Mouse (Mus musculus): ENCODE results near the gene Nr1h2. TPM values are rescaled to one million over a fixed set of nuclear protein-coding genes. Genes with fewer than 3 reads are reported as not detected.

Nr1h2 gene
- polyA plus RNA-seq (2012; rRNA removed) = 174 and 295 TPM in 2 replicates

- Histone ChIP-seq H3K27me3 (ENCODE audit: control insufficient read depth, insufficient read depth, low read length) (no peaks in the 10 kb centered on the region), H3K36me3 (ENCODE audit: control insufficient read depth, insufficient read depth, low read length) (peaks cover 34% of the 10 kb centered on the region), H3K27ac (ENCODE audit: insufficient read depth, low read depth, low read length) (peak within 1 kb of the TSS; percentile 100), H3K4me1 (ENCODE audit: control insufficient read depth, insufficient read depth, insufficient read length, low read length) (peaks cover 12% of the 10 kb centered on the region; the same call in 1 of the 2 replicates), H3K4me3 (ENCODE audit: low read depth, low read length) (peak within 1 kb of the TSS; percentile 99)
- under 1% methylated on average over 22 of the region's 22 CpGs for whole genome bisulfite sequencing
- TF ChIP-seq CTCF (IDR thresholded peaks at IDR 0.05; ENCODE audit: extremely low read depth, insufficient read length, insufficient replicate concordance, low read depth, low read length) = peak; percentile 8; the same call in 1 of the 2 replicates
- TF ChIP-seq POLR2A (IDR thresholded peaks at IDR 0.05; ENCODE audit: low read depth, low read length) = peak; percentile 61
Measured at GRCm38 (mm10) chr7:44553826-44554225, at the start of gene Nr1h2. TSS of gene Nr1h2 (minus strand) at chr7:44553951.

- Histone ChIP-seq H3K36me3 (ENCODE audit: control insufficient read depth, insufficient read depth, low read length) (peaks cover 34% of the 10 kb centered on the region), H3K27ac (ENCODE audit: insufficient read depth, low read depth, low read length) (no peak overlapping the region), H3K4me1 (ENCODE audit: control insufficient read depth, insufficient read depth, insufficient read length, low read length) (no peaks in the 10 kb centered on the region; the same call in none of the 2 replicates), H3K27me3 (ENCODE audit: control insufficient read depth, insufficient read depth, low read length) (peaks cover 14% of the 10 kb centered on the region), H3K4me3 (ENCODE audit: low read depth, low read length) (no peak overlapping the region)
- 8% methylated on average over 20 of the region's 20 CpGs for WGBS
- no peak for TF ChIP-seq POLR2A (IDR thresholded peaks at IDR 0.05; ENCODE audit: low read depth, low read length)
- no peak for TF ChIP-seq CTCF (IDR thresholded peaks at IDR 0.05; ENCODE audit: extremely low read depth, insufficient read length, insufficient replicate concordance, low read depth, low read length)
Measured at GRCm38 (mm10) chr7:44603186-44603855, 49.6 kb upstream of the Nr1h2 start.

- Histone ChIP-seq H3K4me3 (ENCODE audit: low read depth, low read length) (no peak overlapping the region), H3K4me1 (ENCODE audit: control insufficient read depth, insufficient read depth, insufficient read length, low read length) (no peaks in the 10 kb centered on the region; the same call in none of the 2 replicates), H3K27ac (ENCODE audit: insufficient read depth, low read depth, low read length) (no peak overlapping the region), H3K36me3 (ENCODE audit: control insufficient read depth, insufficient read depth, low read length) (peaks cover 25% of the 10 kb centered on the region), H3K27me3 (ENCODE audit: control insufficient read depth, insufficient read depth, low read length) (peaks cover 14% of the 10 kb centered on the region)
- 12% methylated on average over 11 of the region's 11 CpGs for WGBS
- TF ChIP-seq CTCF (IDR thresholded peaks at IDR 0.05; ENCODE audit: extremely low read depth, insufficient read length, insufficient replicate concordance, low read depth, low read length) (no peak), POLR2A (IDR thresholded peaks at IDR 0.05; ENCODE audit: low read depth, low read length) (no peak)
Measured at GRCm38 (mm10) chr7:44602443-44602842, 48.7 kb upstream of the Nr1h2 start.

- Histone ChIP-seq H3K36me3 (ENCODE audit: control insufficient read depth, insufficient read depth, low read length) (peaks cover 17% of the 10 kb centered on the region), H3K27ac (ENCODE audit: insufficient read depth, low read depth, low read length) (no peak overlapping the region), H3K27me3 (ENCODE audit: control insufficient read depth, insufficient read depth, low read length) (peaks cover 14% of the 10 kb centered on the region), H3K4me1 (ENCODE audit: control insufficient read depth, insufficient read depth, insufficient read length, low read length) (no peaks in the 10 kb centered on the region; the same call in none of the 2 replicates), H3K4me3 (ENCODE audit: low read depth, low read length) (no peak overlapping the region)
- 18% methylated on average over 18 of the region's 19 CpGs for WGBS
- TF ChIP-seq CTCF (IDR thresholded peaks at IDR 0.05; ENCODE audit: extremely low read depth, insufficient read length, insufficient replicate concordance, low read depth, low read length) (no peak), POLR2A (IDR thresholded peaks at IDR 0.05; ENCODE audit: low read depth, low read length) (no peak)
Measured at GRCm38 (mm10) chr7:44601646-44602045, 47.9 kb upstream of the Nr1h2 start.

DNA sequence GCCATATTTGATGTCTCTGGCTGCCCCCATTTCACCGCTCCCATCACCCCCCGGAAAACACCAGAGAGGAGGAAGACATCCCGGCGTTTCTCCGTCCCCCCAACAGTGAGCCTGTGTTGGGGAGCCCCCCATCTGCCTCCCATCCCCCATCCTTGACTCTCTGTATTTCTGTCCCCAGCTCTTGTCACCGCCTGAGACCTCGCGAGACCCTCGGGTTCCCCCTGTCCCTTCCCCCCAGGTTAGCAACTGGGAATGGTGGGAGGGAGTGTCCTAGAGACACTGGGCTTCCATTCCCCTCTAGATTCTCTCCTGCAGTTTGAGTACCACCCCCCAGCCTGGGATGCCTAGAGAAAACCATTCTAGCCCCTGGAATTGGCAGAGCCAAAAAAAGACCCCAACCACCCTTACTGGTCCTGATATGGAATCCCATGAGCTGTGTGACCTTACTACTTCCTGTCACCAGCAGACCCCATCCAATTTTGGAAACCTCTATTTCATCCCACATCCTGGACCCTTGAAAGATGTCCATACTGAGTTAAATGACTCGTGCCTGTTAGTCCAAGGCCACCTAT, 47.0 kb upstream of the Nr1h2 start:
- Histone ChIP-seq H3K27me3 (ENCODE audit: control insufficient read depth, insufficient read depth, low read length) (peaks cover 14% of the 10 kb centered on the region), H3K4me3 (ENCODE audit: low read depth, low read length) (no peak overlapping the region), H3K4me1 (ENCODE audit: control insufficient read depth, insufficient read depth, insufficient read length, low read length) (no peaks in the 10 kb centered on the region), H3K27ac (ENCODE audit: insufficient read depth, low read depth, low read length) (no peak overlapping the region), H3K36me3 (ENCODE audit: control insufficient read depth, insufficient read depth, low read length) (peaks cover 11% of the 10 kb centered on the region)
- TF ChIP-seq CTCF (IDR thresholded peaks at IDR 0.05; ENCODE audit: extremely low read depth, insufficient read length, insufficient replicate concordance, low read depth, low read length) (no peak), POLR2A (IDR thresholded peaks at IDR 0.05; ENCODE audit: low read depth, low read length) (no peak)
- 77% methylated on average over 10 of the region's 10 CpGs for WGBS

DNA sequence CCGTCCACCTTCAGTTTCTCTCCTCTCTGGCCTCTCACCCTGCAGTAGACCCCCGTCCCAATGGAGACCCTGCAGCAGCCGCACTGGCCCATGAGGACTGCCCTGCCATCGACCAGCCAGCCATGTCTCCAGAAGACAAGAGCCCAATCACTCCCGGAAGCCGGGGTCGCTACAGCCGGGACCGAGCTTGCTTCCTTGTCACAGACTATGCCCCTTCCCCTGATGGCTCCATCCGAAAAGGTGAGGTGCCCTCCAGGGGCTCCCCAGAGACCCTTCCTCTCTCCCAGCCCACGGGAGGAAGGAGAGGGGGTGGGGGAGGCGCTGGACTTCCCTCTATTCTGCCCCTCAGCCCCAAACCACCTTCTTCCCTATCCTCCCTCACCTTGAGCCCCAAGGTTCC, 44.6 kb upstream of the Nr1h2 start:
- WGBS = 74% methylated on average over 12 of the region's 12 CpGs
- no peak for TF ChIP-seq CTCF (IDR thresholded peaks at IDR 0.05; ENCODE audit: extremely low read depth, insufficient read length, insufficient replicate concordance, low read depth, low read length)
- no peak for TF ChIP-seq POLR2A (IDR thresholded peaks at IDR 0.05; ENCODE audit: low read depth, low read length)
- Histone ChIP-seq H3K4me1 (ENCODE audit: control insufficient read depth, insufficient read depth, insufficient read length, low read length) (peaks cover 5% of the 10 kb centered on the region), H3K27me3 (ENCODE audit: control insufficient read depth, insufficient read depth, low read length) (peaks cover 11% of the 10 kb centered on the region), H3K27ac (ENCODE audit: insufficient read depth, low read depth, low read length) (no peak overlapping the region), H3K4me3 (ENCODE audit: low read depth, low read length) (no peak overlapping the region), H3K36me3 (ENCODE audit: control insufficient read depth, insufficient read depth, low read length) (no peaks in the 10 kb centered on the region)

DNA sequence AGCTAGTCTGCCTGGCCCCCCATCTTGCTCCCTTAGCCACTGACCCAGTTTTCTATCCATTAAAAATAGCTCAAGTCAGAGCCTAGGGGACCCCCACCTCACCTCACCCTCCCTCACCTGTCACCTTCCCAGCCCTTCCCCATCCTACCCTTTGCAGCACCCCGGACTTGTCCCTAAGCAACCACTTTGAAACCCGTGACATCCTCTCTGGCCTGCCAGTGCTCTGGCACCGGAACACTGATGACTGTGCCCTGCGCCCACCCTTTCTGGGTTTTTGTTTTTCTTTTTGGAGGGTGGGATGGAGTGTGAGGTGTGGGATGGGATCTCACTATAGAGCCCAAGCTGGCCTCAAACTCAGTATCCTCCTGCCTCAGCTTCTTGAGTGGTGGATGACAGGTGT, 43.9 kb upstream of the Nr1h2 start:
- 82% methylated on average over 4 of the region's 4 CpGs for WGBS
- H3K27ac ChIP-seq (ENCODE audit: insufficient read depth, low read depth, low read length) = no peak overlapping the region
- no peaks in the 10 kb centered on the region for H3K36me3 ChIP-seq (ENCODE audit: control insufficient read depth, insufficient read depth, low read length)
- H3K4me1 ChIP-seq (ENCODE audit: control insufficient read depth, insufficient read depth, insufficient read length, low read length) = peaks cover 5% of the 10 kb centered on the region
- H3K27me3 ChIP-seq (ENCODE audit: control insufficient read depth, insufficient read depth, low read length) = peaks cover 10% of the 10 kb centered on the region
- TF ChIP-seq CTCF (IDR thresholded peaks at IDR 0.05; ENCODE audit: extremely low read depth, insufficient read length, insufficient replicate concordance, low read depth, low read length) (no peak), POLR2A (IDR thresholded peaks at IDR 0.05; ENCODE audit: low read depth, low read length) (no peak)
- H3K4me3 ChIP-seq (ENCODE audit: low read depth, low read length) = no peak overlapping the region

All from small intestine, adult 2 months (tissue).